Mouse (Mus musculus): ENCODE data around the gene Large1. TPM values are rescaled to one million over a fixed set of nuclear protein-coding genes. Genes with fewer than 3 reads are reported as not detected.
"Not testable (repeated sequence)": the region's sequence is repeated elsewhere in the genome, so short reads cannot be mapped to it uniquely, and the experiment has no call there.

Large1 gene
- total RNA-seq, 2 experiments from 2014 or later = 17.7 to 19.0 TPM

- intact Hi-C loops (cut with DNase I; ENCODE audit: low total_unique reads) = no loop called here
- no peak for DNase-seq
Measured at GRCm38 (mm10) chr8:73201854-73202253, 151.5 kb downstream of the Large1 start.

GRCm38 (mm10) chr8:73197714-73198113 lies 155.6 kb downstream of the Large1 start:
- intact Hi-C loops (cut with DNase I; ENCODE audit: low total_unique reads) = no loop called here
- no peak for DNase-seq

GRCm38 (mm10) chr8:73188684-73189083 lies 164.7 kb downstream of the Large1 start:
- no peak for DNase-seq
- intact Hi-C loops (cut with DNase I; ENCODE audit: low total_unique reads) = no loop called here

- intact Hi-C loops (cut with DNase I; ENCODE audit: low total_unique reads) = no loop called here
Measured at GRCm38 (mm10) chr8:73187381-73187780, 166.0 kb downstream of the Large1 start.

GRCm38 (mm10) chr8:73178434-73178833 lies 174.9 kb downstream of the Large1 start:
- no peak for DNase-seq
- intact Hi-C loops (cut with DNase I; ENCODE audit: low total_unique reads) = no loop called here

More at GRCm38 (mm10) chr8:73187381-73187780, 166.0 kb downstream of the Large1 start:
- no peak for DNase-seq

GRCm38 (mm10) chr8:73172661-73173060 lies 180.7 kb downstream of the Large1 start:
- intact Hi-C loops (cut with DNase I; ENCODE audit: low total_unique reads) = no loop called here
- DNase-seq = no peak

GRCm38 (mm10) chr8:73161994-73162393 lies 191.3 kb downstream of the Large1 start:
- intact Hi-C loops (cut with DNase I; ENCODE audit: low total_unique reads) = no loop called here
- no peak for DNase-seq

- intact Hi-C loops (cut with DNase I; ENCODE audit: low total_unique reads) = no loop called here
- DNase-seq = no peak
Measured at GRCm38 (mm10) chr8:73161564-73161963, 191.8 kb downstream of the Large1 start.

GRCm38 (mm10) chr8:73160945-73161344 lies 192.4 kb downstream of the Large1 start:
- intact Hi-C loops (cut with DNase I; ENCODE audit: low total_unique reads) = no loop called here
- DNase-seq = no peak

- DNase-seq = no peak
- intact Hi-C loops (cut with DNase I; ENCODE audit: low total_unique reads) = no loop called here
Measured at GRCm38 (mm10) chr8:73147236-73147635, 206.1 kb downstream of the Large1 start.

GRCm38 (mm10) chr8:73142660-73143395 lies 210.5 kb downstream of the Large1 start:
- intact Hi-C loops (cut with DNase I; ENCODE audit: low total_unique reads) = no loop called here
- no peak for DNase-seq

GRCm38 (mm10) chr8:73135397-73135796 lies 217.9 kb downstream of the Large1 start:
- intact Hi-C loops (cut with DNase I; ENCODE audit: low total_unique reads) = no loop called here
- DNase-seq = no peak

GRCm38 (mm10) chr8:73132080-73132479 lies 221.3 kb downstream of the Large1 start:
- DNase-seq = no peak
- intact Hi-C loops (cut with DNase I; ENCODE audit: low total_unique reads) = no loop called here

GRCm38 (mm10) chr8:73123864-73124499 lies 229.4 kb downstream of the Large1 start:
- intact Hi-C loops (cut with DNase I; ENCODE audit: low total_unique reads) = no loop called here
- DNase-seq = no peak

- intact Hi-C loops (cut with DNase I; ENCODE audit: low total_unique reads) = no loop called here
- DNase-seq = no peak
Measured at GRCm38 (mm10) chr8:73112332-73112895, 240.9 kb downstream of the Large1 start.

- intact Hi-C loops (cut with DNase I; ENCODE audit: low total_unique reads) = no loop called here
- no peak for DNase-seq
Measured at GRCm38 (mm10) chr8:73104089-73104488, 249.3 kb downstream of the Large1 start.

- no peak for DNase-seq
- intact Hi-C loops (cut with DNase I; ENCODE audit: low total_unique reads) = no loop called here
Measured at GRCm38 (mm10) chr8:73101069-73101468, 252.3 kb downstream of the Large1 start.

- DNase-seq; intact Hi-C loops (cut with DNase I; ENCODE audit: low total_unique reads): not testable (repeated sequence)
Measured at GRCm38 (mm10) chr8:73100607-73101006, 252.7 kb downstream of the Large1 start.

GRCm38 (mm10) chr8:73099542-73099941 lies 253.8 kb downstream of the Large1 start:
- no peak for DNase-seq
- intact Hi-C loops (cut with DNase I; ENCODE audit: low total_unique reads) = no loop called here

GRCm38 (mm10) chr8:73096952-73097351 lies 256.4 kb downstream of the Large1 start:
- no peak for DNase-seq
- intact Hi-C loops (cut with DNase I; ENCODE audit: low total_unique reads) = no loop called here

- DNase-seq; intact Hi-C loops (cut with DNase I; ENCODE audit: low total_unique reads): not testable (repeated sequence)
Measured at GRCm38 (mm10) chr8:73077746-73078145, 275.6 kb downstream of the Large1 start.

Data from gastrocnemius, postnatal 14 days (tissue).